Mouse (Mus musculus): ENCODE data around the gene Dohh. TPM values are rescaled to one million over a fixed set of nuclear protein-coding genes. Genes with fewer than 3 reads are reported as not detected.

Gene Dohh
- polyA plus RNA-seq, 1 experiment, result 42.9 TPM

- DNase-seq (ENCODE audit: low spot score), result no peak
Observed at GRCm38 (mm10) chr10:81417227-81418215, 33.3 kb downstream of the Dohh start.

GRCm38 (mm10) chr10:81418216-81419070 lies 34.2 kb downstream of the Dohh start:
- DNase-seq (ENCODE audit: low spot score), result no peak

- peak; percentile 19 for DNase-seq (ENCODE audit: low spot score)
Observed at GRCm38 (mm10) chr10:81419111-81419928, 35.1 kb downstream of the Dohh start.

GRCm38 (mm10) chr10:81420191-81420767 lies 36.1 kb downstream of the Dohh start:
- DNase-seq (ENCODE audit: low spot score), result peak; percentile 18

- DNase-seq (ENCODE audit: low spot score), result peak; percentile 13
Observed at GRCm38 (mm10) chr10:81421041-81421796, 37.0 kb downstream of the Dohh start.

- peak; percentile 19 for DNase-seq (ENCODE audit: low spot score)
Observed at GRCm38 (mm10) chr10:81421797-81422100, 37.5 kb downstream of the Dohh start.

- DNase-seq (ENCODE audit: low spot score), result no peak
Observed at GRCm38 (mm10) chr10:81422191-81422590, 38.0 kb downstream of the Dohh start.

GRCm38 (mm10) chr10:81422661-81423217 lies 38.5 kb downstream of the Dohh start:
- DNase-seq (ENCODE audit: low spot score), result peak; percentile 18

GRCm38 (mm10) chr10:81423476-81424245 lies 39.4 kb downstream of the Dohh start:
- peak; percentile 17 for DNase-seq (ENCODE audit: low spot score)

GRCm38 (mm10) chr10:81424246-81425051 lies 40.2 kb downstream of the Dohh start:
- peak; percentile 31 for DNase-seq (ENCODE audit: low spot score)

- peak; percentile 41 for DNase-seq (ENCODE audit: low spot score)
Observed at GRCm38 (mm10) chr10:81425236-81425850, 41.1 kb downstream of the Dohh start.

- DNase-seq (ENCODE audit: low spot score), result peak; percentile 23
Observed at GRCm38 (mm10) chr10:81426081-81426671, 41.9 kb downstream of the Dohh start.

GRCm38 (mm10) chr10:81426897-81427296 lies 42.7 kb downstream of the Dohh start:
- DNase-seq (ENCODE audit: low spot score), result peak; percentile 62

- DNase-seq (ENCODE audit: low spot score), result no peak
Observed at GRCm38 (mm10) chr10:81427327-81427726, 43.1 kb downstream of the Dohh start.

- DNase-seq (ENCODE audit: low spot score), result no peak
Observed at GRCm38 (mm10) chr10:81427804-81428506, 43.7 kb downstream of the Dohh start.

GRCm38 (mm10) chr10:81428507-81428870 lies 44.3 kb downstream of the Dohh start:
- DNase-seq (ENCODE audit: low spot score), result no peak

GRCm38 (mm10) chr10:81429092-81429491 lies 44.9 kb downstream of the Dohh start:
- peak; percentile 22 for DNase-seq (ENCODE audit: low spot score)
